Mouse (Mus musculus): ENCODE measurements at regions not wholly inside any gene's neighbourhood (a gene's known extent, or its start where the extent isn't known, plus 50 kb on each side); places are given as distances from the start of the nearest gene placed in this dataset.

- H3K27me3 ChIP-seq = no peaks in the 10 kb centered on the region
- 37% methylated on average over 5 of the region's 5 CpGs for WGBS
- ATAC-seq = no peak
- H3K27ac ChIP-seq = no peak overlapping the region
- no peaks in the 10 kb centered on the region for H3K4me1 ChIP-seq
- no peaks in the 10 kb centered on the region for H3K9me3 ChIP-seq (replicated peaks)
- no peaks in the 10 kb centered on the region for H3K36me3 ChIP-seq (ENCODE audit: poor library complexity, severe bottlenecking)
- H3K9ac ChIP-seq = no peak overlapping the region
- H3K4me3 ChIP-seq = no peak overlapping the region
- no peak overlapping the region for H3K4me2 ChIP-seq
Observed at GRCm38 (mm10) chr8:49281254-49281653, 437.5 kb upstream of the Tenm3 start.

DNA sequence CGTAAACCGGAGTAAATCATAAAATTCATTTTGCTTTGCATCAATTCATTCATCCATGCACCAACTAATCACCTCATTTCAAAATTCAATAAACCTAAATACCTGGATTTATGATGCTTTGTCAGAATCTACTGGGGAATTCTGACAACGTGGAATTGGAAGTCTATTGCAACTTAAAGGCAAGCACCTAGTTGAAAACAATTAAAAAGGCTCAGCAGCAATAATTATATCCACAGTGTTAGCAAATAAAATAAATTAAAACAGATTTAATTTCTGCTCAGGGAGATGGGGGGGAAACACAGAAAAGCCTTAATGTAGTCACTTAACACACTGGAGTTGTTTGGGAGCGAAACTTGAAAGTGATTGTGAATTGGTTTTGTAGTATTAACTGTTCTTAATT is 430.3 kb upstream of the Tenm3 start:
- H3K36me3 ChIP-seq (ENCODE audit: poor library complexity, severe bottlenecking) = no peaks in the 10 kb centered on the region

DNA sequence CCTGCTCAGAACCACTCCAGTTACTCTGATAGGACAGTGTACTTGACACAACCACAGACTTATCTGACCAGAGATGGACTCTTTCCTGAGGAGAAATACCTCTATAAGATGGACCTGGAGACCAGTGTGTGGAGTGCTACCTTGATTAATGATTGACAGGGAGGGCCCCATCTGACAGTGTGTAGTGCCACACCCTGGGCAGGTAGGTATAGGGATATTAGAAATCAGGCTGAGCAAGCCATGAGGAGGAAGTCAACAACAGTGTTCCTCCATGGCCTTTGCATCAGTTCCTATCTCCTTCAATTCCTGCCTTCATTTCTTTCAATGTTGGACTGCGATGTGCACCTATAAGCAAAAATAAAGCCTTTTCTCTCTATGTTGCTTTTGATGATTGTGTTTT is 429.4 kb upstream of the Tenm3 start:
- no peak for ATAC-seq
- Histone ChIP-seq H3K9me3 (replicated peaks) (no peaks in the 10 kb centered on the region), H3K4me2 (no peak overlapping the region), H3K27ac (no peak overlapping the region), H3K9ac (no peak overlapping the region), H3K4me1 (no peaks in the 10 kb centered on the region), H3K36me3 (ENCODE audit: poor library complexity, severe bottlenecking) (no peaks in the 10 kb centered on the region), H3K4me3 (no peak overlapping the region), H3K27me3 (no peaks in the 10 kb centered on the region)
- 96% methylated on average over 1 of the region's 1 CpGs for WGBS

More for the DNA sequence above, 430.3 kb upstream of the Tenm3 start:
- H3K27me3 ChIP-seq = no peaks in the 10 kb centered on the region
- H3K4me1 ChIP-seq = no peaks in the 10 kb centered on the region
- H3K9me3 ChIP-seq (replicated peaks) = no peaks in the 10 kb centered on the region
- H3K9ac ChIP-seq = no peak overlapping the region
- 87% methylated on average over 4 of the region's 4 CpGs for WGBS
- ATAC-seq = no peak
- H3K27ac ChIP-seq = no peak overlapping the region
- H3K4me3 ChIP-seq = no peak overlapping the region
- no peak overlapping the region for H3K4me2 ChIP-seq

DNA sequence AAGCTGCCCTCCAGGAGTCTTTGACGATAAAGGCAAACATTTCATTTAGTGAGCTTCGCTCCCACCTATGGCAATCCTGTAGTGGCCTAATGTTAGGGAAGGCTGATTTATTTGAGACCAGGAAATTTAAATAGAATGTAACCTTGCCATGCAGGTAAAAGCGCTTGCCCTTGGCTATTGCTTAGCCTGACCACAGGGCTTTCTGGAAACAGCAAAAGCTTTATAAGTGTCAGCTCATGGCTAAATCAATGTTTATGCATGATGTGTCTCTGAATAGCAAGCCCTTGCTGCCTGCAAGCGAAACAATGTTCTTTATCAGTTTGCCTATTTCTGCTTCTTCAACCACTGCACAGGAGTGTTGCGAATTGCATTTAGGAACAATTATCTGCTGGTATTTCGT is 419.7 kb upstream of the Tenm3 start:
- Histone ChIP-seq H3K9me3 (replicated peaks) (no peaks in the 10 kb centered on the region), H3K27ac (no peak overlapping the region), H3K4me1 (peaks cover 15% of the 10 kb centered on the region), H3K4me3 (no peak overlapping the region), H3K27me3 (no peaks in the 10 kb centered on the region), H3K36me3 (ENCODE audit: poor library complexity, severe bottlenecking) (no peaks in the 10 kb centered on the region), H3K4me2 (no peak overlapping the region), H3K9ac (no peak overlapping the region)
- 42% methylated on average over 6 of the region's 6 CpGs for WGBS
- ATAC-seq = no peak

DNA sequence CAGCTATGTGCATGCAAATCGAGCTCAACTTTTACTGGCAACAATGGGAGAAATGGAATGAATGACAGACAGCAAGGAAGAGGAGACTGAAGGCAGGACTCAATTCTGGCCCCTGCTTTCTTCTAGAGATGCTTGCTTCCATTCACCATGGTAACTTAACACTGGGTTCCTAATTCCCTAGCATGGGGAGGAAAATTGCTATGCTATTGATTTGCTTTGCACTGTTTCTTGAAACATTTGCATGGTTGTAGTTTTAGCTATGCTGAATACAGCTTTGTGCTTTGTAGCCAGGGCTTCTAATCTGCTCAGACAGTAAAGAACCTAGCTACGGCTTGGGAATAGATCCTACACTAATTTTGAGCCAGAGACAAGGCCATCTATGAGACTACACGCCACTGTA is 419.0 kb upstream of the Tenm3 start:
- no peaks in the 10 kb centered on the region for H3K27me3 ChIP-seq
- WGBS = 13% methylated on average over 3 of the region's 3 CpGs
- H3K27ac ChIP-seq = no peak overlapping the region
- no peaks in the 10 kb centered on the region for H3K36me3 ChIP-seq (ENCODE audit: poor library complexity, severe bottlenecking)
- no peak overlapping the region for H3K9ac ChIP-seq
- no peak overlapping the region for H3K4me3 ChIP-seq
- ATAC-seq = no peak; the same call in 1 of the 2 replicates
- H3K4me2 ChIP-seq = no peak overlapping the region
- H3K4me1 ChIP-seq = peaks cover 15% of the 10 kb centered on the region
- no peaks in the 10 kb centered on the region for H3K9me3 ChIP-seq (replicated peaks)

GRCm38 (mm10) chr8:49255954-49256353 is 412.2 kb upstream of the Tenm3 start:
- Histone ChIP-seq H3K36me3 (ENCODE audit: poor library complexity, severe bottlenecking) (no peaks in the 10 kb centered on the region), H3K4me3 (no peak overlapping the region), H3K9me3 (replicated peaks) (no peaks in the 10 kb centered on the region), H3K27me3 (no peaks in the 10 kb centered on the region), H3K4me1 (no peaks in the 10 kb centered on the region), H3K4me2 (no peak overlapping the region), H3K9ac (no peak overlapping the region), H3K27ac (no peak overlapping the region)
- no peak for ATAC-seq
- 84% methylated on average over 2 of the region's 2 CpGs for WGBS

DNA sequence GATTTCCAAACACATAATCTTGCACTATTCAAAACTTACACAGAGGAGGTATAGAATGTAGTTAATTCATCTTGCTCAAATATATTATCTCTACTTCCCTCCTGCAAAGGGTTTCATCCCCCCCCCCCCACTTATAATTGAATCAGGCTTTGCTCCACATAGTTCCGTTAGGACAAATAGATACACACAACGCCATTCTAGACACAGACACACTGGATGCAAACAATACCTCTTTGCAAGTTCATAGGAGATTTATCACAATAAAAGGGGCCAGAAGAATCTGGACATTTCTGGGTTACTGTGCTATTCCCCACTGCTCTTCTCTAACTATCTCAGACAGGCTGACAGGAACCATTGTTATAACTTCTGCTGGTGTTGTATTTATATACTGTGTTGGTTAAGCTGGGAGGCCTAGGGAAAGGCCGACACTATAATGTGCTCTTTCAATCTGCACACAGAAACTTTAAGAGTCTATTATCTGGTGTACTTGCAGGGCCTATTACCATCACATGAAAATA is 410.6 kb upstream of the Tenm3 start:
- Histone ChIP-seq H3K4me3 (no peak overlapping the region), H3K4me2 (no peak overlapping the region), H3K27me3 (no peaks in the 10 kb centered on the region), H3K4me1 (no peaks in the 10 kb centered on the region), H3K9me3 (replicated peaks) (no peaks in the 10 kb centered on the region), H3K9ac (no peak overlapping the region), H3K36me3 (ENCODE audit: poor library complexity, severe bottlenecking) (no peaks in the 10 kb centered on the region), H3K27ac (no peak overlapping the region)
- 38% methylated on average over 3 of the region's 3 CpGs for WGBS
- no peak for ATAC-seq

- no peak overlapping the region for H3K4me3 ChIP-seq
- 0 out of 2 replicates have a peak, but pooled peaks cover 6% of the 10 kb centered on the region for H3K4me1 ChIP-seq
- H3K27me3 ChIP-seq = peaks cover 4% of the 10 kb centered on the region; the same call in 1 of the 2 replicates
- H3K4me2 ChIP-seq = no peak overlapping the region
- H3K9ac ChIP-seq = no peak overlapping the region
- H3K36me3 ChIP-seq (ENCODE audit: poor library complexity, severe bottlenecking) = no peaks in the 10 kb centered on the region
- H3K27ac ChIP-seq = no peak overlapping the region
- peak; percentile 73 for ATAC-seq
- WGBS = 15% methylated on average over 5 of the region's 5 CpGs
- H3K9me3 ChIP-seq (replicated peaks) = no peaks in the 10 kb centered on the region
Observed at GRCm38 (mm10) chr8:49243002-49243401, 399.3 kb upstream of the Tenm3 start.

- Histone ChIP-seq H3K9ac (no peak overlapping the region), H3K27me3 (peaks cover 4% of the 10 kb centered on the region; the same call in 1 of the 2 replicates), H3K9me3 (replicated peaks) (no peaks in the 10 kb centered on the region), H3K36me3 (ENCODE audit: poor library complexity, severe bottlenecking) (no peaks in the 10 kb centered on the region), H3K4me1 (peaks cover 10% of the 10 kb centered on the region), H3K4me3 (no peak overlapping the region), H3K27ac (no peak overlapping the region), H3K4me2 (peak overlapping the region; percentile 14; the same call in 1 of the 2 replicates)
- ATAC-seq = no peak
- 31% methylated on average over 4 of the region's 4 CpGs for WGBS
Observed at GRCm38 (mm10) chr8:49236822-49237071, 393.0 kb upstream of the Tenm3 start.

- Histone ChIP-seq H3K9me3 (replicated peaks) (no peaks in the 10 kb centered on the region), H3K27me3 (peaks cover 4% of the 10 kb centered on the region; the same call in 1 of the 2 replicates), H3K36me3 (ENCODE audit: poor library complexity, severe bottlenecking) (no peaks in the 10 kb centered on the region), H3K4me2 (peak overlapping the region; percentile 14; the same call in 1 of the 2 replicates), H3K4me3 (no peak overlapping the region), H3K9ac (no peak overlapping the region), H3K4me1 (peaks cover 10% of the 10 kb centered on the region), H3K27ac (no peak overlapping the region)
- WGBS = 37% methylated on average over 7 of the region's 7 CpGs
- ATAC-seq = peak; percentile 70
Observed at GRCm38 (mm10) chr8:49236021-49236821, 392.5 kb upstream of the Tenm3 start.

- WGBS = 82% methylated on average over 18 of the region's 18 CpGs
- ATAC-seq = no peak
Observed at GRCm38 (mm10) chr8:49223841-49224420, 380.2 kb upstream of the Tenm3 start.

DNA sequence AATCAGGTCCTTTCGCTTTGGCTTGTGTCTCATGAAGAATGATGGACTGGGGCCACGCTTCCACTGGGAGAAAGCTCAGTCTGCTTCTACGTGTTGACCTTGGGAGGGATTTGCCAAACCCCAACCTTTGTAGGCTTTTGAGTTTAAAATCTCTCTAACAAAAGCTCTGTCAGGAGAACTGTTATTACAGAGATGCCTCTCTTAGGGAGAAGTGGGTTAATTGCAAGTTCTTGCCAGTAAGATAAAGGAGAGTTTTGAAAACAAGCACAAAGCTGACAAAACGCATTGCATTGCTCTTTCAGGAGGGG is 351.5 kb upstream of the Tenm3 start:
- 43% methylated on average over 4 of the region's 4 CpGs for WGBS
- no peaks in the 10 kb centered on the region for H3K27me3 ChIP-seq
- no peak overlapping the region for H3K4me3 ChIP-seq
- H3K9me3 ChIP-seq (replicated peaks) = no peaks in the 10 kb centered on the region
- no peak overlapping the region for H3K4me2 ChIP-seq
- peaks cover 10% of the 10 kb centered on the region for H3K4me1 ChIP-seq
- H3K36me3 ChIP-seq (ENCODE audit: poor library complexity, severe bottlenecking) = no peaks in the 10 kb centered on the region
- H3K27ac ChIP-seq = no peak overlapping the region
- H3K9ac ChIP-seq = no peak overlapping the region
- peak; percentile 24; the same call in 1 of the 2 replicates for ATAC-seq

More at GRCm38 (mm10) chr8:49223841-49224420, 380.2 kb upstream of the Tenm3 start:
- H3K4me2 ChIP-seq = no peak overlapping the region
- H3K4me1 ChIP-seq = no peaks in the 10 kb centered on the region
- H3K27ac ChIP-seq = no peak overlapping the region
- H3K9me3 ChIP-seq (replicated peaks) = no peaks in the 10 kb centered on the region
- no peaks in the 10 kb centered on the region for H3K36me3 ChIP-seq (ENCODE audit: poor library complexity, severe bottlenecking)
- H3K9ac ChIP-seq = no peak overlapping the region
- no peak overlapping the region for H3K4me3 ChIP-seq
- H3K27me3 ChIP-seq = no peaks in the 10 kb centered on the region

All from forebrain, embryonic 13.5 days (tissue).